Mouse (Mus musculus) urinary bladder, postnatal 4 days (tissue): ENCODE results near the gene Dtd1.

Experiments used
- DNase-seq, 2 experiments: peaks; one replicate each; pipeline ENCODE4 v3.0.0; 2021 to 2022; ENCODE audit warnings: low spot score in 2 of 2

The Dtd1 gene

DNA sequence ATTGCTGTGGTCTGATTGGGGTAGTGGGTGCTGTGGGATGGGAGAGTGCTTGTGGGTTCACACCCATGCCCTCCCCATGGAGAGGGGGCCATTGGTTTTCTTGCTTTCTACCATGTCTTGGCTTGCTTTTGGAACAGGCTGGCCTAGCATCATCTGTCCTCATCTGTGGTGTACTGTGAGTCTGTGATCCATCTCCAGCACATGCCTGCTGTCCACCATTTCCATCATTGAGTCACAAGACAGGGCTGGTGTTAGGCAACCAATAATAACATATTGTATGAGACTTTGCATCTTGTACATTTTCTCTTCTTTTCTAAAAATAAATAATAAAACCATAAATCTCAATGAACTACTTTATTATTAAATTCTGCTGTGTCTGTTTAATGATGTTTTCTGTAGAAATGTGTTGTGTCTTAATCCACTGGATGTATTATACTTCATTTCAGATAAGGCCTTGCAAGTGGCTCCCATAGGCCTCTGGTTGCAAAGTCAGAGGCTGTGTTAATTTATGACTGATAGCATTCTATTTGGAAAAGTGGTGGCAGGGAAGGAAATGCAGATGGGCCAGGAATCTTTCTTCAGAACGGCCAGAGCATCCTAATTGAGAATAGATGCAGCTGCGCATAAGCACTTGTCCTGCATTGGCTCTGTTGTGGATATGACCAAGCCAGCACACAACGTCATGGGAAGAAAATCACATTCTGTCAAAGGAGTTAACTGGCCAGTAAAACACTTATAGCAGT, 168.8 kb downstream of the Dtd1 start:
- peak in 1 of 2 experiments; percentile 19 for DNase-seq

DNA sequence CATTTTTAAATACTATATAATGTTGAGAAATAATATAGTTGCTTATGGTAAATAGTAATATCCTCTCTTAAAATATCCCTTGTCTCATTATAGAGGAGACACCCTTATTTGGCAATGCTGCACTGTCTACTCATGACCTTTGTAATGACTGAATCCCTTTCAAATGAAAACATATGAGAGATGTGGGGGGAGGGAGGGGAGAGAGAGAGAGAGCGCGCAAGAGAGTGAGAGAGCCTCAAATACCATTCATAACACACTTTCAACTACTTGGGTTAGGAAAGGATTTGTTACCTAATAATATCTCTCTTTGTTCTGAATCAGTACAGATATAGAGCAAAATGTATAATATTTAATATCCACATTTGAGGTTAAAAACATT, 169.4 kb downstream of the Dtd1 start:
- DNase-seq: no peak

DNA sequence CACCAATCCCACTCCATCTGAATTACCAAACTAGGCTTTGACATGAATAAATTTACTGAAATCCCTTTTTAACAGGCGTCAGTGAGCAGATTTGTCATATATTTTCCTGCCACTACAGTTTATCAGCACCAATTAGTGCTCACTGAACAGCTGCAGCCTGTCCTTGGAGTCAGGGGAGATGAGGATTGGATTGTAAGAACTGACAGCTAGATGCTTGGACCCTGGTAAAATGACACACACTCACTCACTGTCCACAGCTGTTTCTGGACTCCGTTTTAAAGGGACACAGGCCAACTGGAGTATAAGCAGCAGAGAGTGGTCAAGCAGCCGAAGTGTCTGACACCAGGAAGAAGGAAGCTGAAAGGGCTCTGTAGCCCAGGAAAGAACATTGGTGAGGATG, 169.9 kb downstream of the Dtd1 start:
- no peak for DNase-seq

DNA sequence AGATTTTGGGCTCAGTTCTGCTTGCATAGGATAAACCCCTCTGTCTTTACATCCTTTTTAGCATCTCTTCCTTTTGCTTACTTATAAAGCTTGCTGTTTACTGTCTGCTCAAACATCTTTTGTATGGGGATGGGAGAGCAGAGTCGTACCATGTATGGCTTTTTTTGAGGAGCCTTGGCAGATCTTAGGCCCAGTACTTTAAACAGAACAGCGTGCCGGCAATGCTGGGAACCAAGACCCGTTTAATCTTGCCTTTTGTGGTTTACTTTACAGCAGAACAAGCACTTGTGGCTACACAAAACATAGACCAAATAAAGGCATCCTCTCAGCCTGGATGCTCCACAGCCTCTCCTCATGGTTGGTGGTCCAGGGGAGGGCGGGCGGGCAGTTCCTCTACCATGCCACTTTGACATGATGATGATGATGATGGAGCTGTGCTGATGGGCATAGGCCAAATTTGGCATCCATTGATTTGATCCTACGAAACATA, 170.8 kb downstream of the Dtd1 start:
- DNase-seq: no peak

DNA sequence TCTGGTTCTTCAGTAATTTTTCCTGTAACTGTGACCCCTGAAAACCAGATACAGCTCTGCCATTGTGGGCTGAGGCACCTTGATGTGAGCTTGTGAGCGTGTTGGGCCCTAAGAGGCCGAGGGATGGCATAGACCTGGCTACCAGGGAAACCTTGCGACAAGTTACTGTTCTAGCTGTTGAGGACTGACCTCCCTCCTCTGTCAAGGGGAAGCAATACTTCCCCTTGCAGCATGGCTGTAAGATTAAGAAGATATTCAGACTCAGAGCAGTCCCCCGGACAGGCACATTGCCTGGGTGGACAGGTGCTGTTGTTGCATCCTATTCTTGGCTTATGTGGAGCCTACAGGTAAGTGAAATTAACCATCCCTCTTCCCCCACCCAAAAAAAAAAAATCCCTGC, 172.1 kb downstream of the Dtd1 start:
- DNase-seq: no peak

DNA sequence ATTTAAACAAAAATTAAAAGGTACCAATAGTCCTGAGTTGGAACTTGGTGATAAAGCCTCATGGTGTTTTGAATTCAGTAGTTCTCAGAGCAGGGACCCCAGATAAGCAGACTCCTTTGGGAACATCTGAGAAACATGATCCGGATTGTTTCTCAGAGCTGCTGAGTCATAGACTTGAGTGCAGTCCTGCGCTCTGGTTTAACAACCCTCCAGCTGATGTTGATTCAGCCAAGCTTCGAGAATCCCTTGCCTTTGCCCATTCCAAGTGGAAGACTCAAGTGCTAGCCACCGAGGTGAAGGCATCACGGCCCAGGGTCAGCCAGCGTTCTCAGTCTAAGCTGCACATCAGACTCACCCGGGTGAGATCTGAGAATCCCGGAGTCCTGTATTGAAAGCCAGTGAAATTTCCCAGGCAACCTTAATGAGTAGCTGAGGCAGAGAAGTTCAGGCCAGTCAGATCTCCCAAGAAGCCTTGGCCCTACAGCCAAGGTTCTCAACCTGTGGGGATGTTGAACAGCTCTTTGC, 175.0 kb downstream of the Dtd1 start:
- DNase-seq: no peak

DNA sequence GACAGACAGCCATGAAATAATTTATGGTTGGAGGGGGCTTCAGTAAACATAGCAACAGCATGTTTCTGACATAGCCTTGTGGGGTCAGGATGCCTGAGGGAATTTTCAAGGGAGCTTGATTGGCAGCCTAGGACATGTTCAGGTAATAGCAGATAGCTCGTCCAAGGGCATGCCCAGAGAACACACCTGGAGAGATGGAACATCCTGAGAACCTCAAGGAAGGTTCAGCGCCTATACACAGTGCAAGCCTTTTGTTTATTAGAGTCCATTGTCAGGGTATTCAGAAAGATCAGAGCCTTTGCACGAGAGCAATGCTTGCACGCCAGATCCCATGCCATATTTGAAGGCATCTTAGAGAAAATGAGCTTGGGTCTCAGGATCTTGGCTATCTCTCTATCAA, 175.9 kb downstream of the Dtd1 start:
- DNase-seq: no peak

DNA sequence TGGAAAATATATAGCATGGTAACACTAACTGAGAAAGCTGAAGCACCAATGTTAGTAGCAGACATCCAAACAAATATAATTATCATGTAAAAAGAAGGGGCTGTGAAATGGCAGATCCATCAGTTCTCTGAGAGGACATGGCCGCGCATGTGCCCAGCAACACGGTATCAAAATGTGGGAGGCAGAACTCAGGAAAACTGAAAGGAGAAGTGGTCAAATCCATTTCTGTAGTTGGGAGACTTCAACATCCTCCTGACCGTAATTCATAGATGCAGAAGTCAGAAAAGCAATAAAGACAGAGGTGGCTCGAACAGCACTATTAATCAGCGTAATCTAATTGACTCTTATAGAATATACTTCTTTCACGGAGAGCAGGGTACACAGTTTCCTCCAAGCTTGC, 179.6 kb downstream of the Dtd1 start:
- DNase-seq: no peak

DNA sequence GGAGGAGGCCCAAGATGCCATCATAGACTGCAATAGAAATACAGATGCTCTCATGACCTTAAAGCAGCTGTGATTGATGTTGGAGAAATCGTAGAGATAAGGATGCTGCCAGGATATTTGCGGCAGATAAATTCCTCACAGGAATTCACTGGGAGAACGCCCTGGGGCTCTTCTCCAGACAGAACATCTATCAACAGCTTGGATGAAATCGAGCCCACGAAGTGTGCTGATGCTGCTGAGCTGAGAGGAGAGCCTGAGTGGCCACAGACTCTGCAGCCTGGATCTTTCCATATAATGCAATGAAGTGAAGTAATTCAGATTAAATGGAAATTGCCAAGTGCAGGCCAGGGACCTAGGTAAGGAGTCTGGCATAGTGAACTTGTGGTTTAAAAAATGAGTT, 181.0 kb downstream of the Dtd1 start:
- peak in 1 of 2 experiments; percentile 49 for DNase-seq

DNA sequence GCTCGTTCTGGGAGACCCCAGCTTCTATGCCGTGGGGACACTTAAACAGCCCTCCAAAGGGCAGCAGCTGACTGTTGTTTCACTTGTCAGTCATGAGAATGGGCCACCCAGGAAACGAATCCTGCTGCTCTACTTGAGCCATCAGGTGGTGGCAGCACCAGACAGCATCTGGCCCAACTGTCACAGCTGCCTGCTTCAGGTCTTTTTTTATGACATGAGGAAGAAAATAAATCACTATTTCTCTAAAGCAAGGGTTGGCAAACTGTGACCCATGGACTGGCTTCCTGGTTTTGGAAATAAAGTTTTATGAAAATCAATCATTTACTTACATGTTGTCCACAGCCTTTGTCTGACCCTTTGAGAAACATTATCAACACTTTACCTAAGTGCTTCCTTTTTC, 182.2 kb downstream of the Dtd1 start:
- DNase-seq: peak in 1 of 2 experiments; percentile 34

DNA sequence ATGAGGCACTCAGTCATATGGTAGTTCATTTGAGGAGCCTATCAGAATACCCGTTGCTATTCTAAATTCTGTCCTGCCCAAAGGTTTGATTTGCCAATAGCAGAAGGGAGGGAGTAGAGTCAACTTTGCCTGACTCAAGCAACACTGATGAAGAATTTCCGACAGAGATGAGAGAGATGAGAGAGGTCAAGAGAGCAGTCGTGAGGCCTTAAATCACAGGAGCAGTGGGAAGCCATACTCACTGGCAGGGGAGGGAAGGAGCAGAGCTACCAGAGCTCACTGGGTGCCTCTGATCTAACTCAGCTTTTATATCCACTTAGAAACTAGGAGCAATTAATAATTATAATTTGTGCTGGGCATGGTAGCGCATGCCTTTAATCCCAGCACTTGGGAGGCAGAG, 182.8 kb downstream of the Dtd1 start:
- DNase-seq: no peak

DNA sequence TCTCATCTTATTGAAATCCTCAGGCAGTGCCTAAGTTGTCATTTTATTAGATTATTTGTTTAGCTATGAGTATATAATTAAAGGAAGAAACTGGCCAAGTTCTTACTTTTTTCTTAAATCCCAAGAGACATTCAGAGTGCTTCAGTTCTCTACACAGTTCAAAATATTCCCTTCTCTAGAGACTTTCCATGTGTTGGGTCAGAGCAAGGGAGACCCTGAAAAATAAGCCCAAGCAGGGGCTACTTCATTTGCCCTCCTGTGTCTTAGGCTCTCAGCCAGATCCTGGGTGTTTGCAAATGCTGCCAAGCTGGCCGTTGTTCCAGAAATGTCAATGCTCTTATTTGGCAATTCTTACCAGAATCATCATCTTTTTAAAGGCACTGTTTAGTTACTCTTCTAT, 183.5 kb downstream of the Dtd1 start:
- DNase-seq: no peak

DNA sequence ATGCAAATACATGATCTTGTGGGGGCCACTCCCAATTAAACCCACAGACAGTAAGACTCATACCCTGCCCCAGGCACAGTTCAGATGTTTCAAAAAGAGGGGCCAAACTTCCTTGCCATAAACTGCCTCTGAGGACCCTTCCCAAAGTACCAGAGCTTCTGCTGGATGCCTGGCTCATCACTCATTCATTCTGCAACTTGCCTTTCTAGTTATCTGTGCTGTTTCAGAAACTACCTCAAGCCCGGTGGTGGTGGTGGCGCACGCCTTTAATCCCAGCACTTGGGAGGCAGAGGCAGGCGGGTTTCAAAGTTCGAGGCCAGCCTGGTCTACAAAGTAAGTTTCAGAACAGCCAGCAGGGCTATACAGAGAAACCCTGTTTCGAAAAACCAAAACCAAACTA, 184.1 kb downstream of the Dtd1 start:
- no peak for DNase-seq

DNA sequence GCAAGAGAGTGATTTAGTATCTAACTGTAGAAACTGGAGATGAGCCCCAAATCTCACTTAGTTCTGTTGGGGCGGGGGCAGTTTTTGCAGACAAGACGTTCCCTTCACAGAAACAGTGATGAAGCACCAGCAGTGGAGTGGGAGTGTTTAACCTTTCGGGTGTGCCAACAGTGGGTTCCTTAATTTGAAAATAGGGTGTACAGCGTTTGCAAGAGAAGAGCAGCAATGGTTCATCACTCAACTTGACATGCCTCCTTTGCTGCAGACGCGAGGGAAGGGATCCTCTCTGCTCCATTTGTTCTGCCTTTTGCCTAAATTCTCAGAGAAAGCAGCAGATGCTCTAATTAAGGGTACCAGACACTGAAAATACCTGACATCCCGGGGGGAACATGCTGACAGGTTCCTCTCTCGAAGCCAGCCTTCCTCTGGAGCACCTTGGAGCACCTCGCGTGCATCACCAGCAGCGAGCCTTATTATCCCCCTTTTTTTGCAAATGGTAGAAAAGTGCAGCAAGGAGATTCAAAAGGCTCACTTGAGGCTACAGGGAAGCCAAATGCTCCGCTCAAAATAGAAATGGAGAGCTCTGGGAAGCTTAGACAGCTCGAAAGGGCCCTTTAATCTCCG, 192.1 kb downstream of the Dtd1 start:
- DNase-seq: no peak

DNA sequence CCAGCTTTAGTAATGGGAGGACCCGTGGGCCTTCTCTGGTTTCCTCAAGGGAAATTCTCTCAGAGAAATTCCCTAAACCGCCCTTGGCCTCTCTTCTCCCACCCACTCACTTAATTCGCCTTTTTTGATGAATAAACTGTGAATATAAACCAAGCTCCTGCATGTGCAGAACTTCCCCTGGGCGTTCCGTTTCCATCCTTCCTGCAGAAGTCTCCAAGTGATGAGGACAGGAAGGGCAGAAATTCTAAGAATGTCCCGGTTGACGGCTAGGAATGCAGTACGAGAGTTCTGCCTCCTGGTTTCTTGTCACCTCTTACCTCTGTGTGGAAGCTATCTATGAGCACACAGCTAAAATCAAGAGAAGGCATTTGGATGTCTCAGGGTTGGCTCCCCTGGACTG, 197.8 kb downstream of the Dtd1 start:
- DNase-seq: no peak

DNA sequence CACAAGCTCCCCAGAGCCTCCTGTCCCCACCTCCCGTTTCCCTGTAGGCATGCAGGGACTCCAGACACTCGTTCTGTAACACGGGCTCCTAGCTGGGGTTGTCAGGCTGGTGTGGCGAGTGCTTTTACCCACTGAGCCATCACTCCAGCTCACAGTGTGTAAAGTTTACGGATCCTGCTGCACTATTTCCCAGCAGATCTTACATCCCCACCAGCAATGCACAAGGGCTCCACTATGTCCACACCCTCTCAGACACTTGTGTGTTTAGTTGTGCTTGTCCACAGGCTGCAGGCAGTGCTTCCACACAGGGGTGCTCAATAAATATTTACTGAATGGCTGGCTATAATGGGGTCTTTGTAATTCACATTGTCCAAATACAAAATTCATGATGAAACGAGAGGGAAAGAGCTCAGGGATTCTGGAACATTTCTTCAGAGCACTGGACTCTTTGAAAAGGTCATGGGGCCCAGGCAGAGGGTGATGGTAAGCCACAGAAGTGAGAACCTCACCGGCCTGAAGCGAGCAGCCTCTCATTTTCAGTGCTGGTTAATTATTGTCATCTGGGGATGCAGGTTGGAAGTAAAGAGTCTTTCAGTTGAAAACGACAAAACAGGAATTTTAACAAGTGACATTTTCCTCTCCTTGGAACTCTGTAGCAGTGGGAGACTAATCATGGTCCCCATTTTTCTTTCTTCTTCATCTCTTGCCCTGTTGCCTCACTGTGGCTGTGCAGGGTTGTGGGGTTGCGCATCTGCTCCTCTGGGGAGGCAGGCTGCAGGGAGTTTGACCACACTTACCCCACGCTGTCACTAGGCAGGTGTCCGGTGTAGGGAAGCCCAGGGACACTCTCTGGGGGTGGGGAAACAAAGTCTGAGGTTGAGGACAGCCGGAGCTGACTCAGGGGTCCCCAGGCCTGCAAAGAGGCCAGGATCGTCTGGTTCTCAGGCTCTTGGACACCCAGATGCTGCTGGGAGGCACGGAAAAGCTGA, 208.4 kb downstream of the Dtd1 start:
- DNase-seq: no peak
